Mouse (Mus musculus) bone marrow, adult 2 months (tissue): ENCODE measurements around the gene Rnf111. TPM values are rescaled to one million over a fixed set of nuclear protein-coding genes. Genes with fewer than 3 reads are reported as not detected.
"Not testable (repeated sequence)": the region's sequence is repeated elsewhere in the genome, so short reads cannot be mapped to it uniquely, and the experiment has no call there.

Source experiments
- H3K27ac ChIP-seq: fragments of 200-500 bp; 2 replicates; pipeline ENCODE4 v1.5.1; 2012; ENCODE audit warnings: low read depth, mild to moderate bottlenecking, control low read depth, inconsistent platforms, low read length; ENCODE audit not compliant: control insufficient read depth, poor library complexity, insufficient read depth
- H3K4me1 ChIP-seq: fragments of 200-500 bp; 2 replicates; pipeline ENCODE4 v1.6.1; 2011; ENCODE audit warnings: low read length; ENCODE audit not compliant: control insufficient read depth, insufficient read depth
- H3K4me3 ChIP-seq: fragments of 200-500 bp; replicated peaks from 2 replicates; pipeline ENCODE3; 2011; ENCODE audit warnings: mild to moderate bottlenecking, low read depth, low read length, control low read depth; ENCODE audit not compliant: control insufficient read depth
- CTCF ChIP-seq: fragments of 200-500 bp; IDR thresholded peaks from 2 replicates; pipeline ENCODE4 v1.5.1; 2011; ENCODE audit warnings: low read length, control low read depth; ENCODE audit not compliant: control insufficient read depth, insufficient read depth
- POLR2A ChIP-seq: fragments of 200-500 bp; IDR thresholded peaks from 2 replicates; pipeline ENCODE4 v1.6.1; 2011; ENCODE audit warnings: low read depth, mild to moderate bottlenecking, control low read depth, low read length, borderline replicate concordance; ENCODE audit not compliant: control insufficient read depth
- WGBS: fragments of 180-500 bp; shearing (Covaris S2); methylation state at CpG from one replicate; pipeline ENCODE4 v1.1.7; 2018; 5-methylcytosine and 5-hydroxymethylcytosine counted together
- polyA plus RNA-seq: library from polyadenylated mRNA; stranded (reverse); fragments of >200 nt; gene quantifications from 2 replicates; pipeline ENCODE4 v1.2.4, GENCODE M21; 2011; ENCODE audit warnings: low replicate concordance; ENCODE audit not compliant: missing spikeins, insufficient read depth, insufficient read length

Rnf111 gene
- polyA plus RNA-seq, 1 experiment = 25.3 TPM

DNA sequence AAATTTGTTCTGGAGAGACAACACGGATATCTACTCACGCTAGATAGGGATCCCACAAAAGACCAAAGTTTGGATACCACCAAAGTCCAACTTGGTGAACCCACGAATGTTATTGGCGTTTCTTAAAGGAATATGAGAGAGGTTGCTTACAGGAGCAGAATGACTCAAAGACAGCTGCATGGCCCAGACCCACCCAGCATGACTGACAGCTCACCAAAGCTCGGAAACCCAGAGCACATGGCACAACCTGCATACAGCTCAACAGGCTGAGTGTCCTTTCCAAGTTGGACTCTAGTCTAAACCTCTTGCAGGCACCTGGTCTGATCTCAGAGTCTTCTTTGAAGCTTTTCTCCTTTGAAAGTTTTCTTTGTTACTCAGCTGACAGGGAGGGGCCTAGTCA, 20.0 kb downstream of the Rnf111 start:
- H3K4me1 ChIP-seq = no peaks in the 10 kb centered on the region
- TF ChIP-seq POLR2A (no peak), CTCF (no peak)
- H3K4me3 ChIP-seq = no peak overlapping the region
- 87% methylated on average over 5 of the region's 5 CpGs for WGBS
- H3K27ac ChIP-seq = no peak overlapping the region

DNA sequence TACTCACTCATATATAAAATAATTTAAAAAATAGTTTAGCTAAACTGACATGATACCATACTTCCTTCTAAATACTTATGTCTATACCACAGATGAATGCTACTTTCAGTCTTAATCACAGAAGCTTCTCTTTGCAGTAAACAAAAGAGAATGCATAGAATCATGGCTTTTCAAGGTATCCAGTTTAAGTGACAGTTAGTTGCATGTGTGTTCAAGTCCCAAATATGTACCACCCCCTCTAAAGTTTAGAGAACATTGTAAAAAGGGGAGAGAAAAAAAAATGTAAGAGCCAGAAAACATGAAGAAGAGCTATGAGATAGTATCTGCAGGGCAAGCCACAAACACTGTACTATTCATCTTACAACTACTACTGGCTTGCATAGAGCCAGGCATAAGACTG, 21.7 kb downstream of the Rnf111 start:
- no peak for TF ChIP-seq POLR2A
- TF ChIP-seq CTCF = no peak
- Histone ChIP-seq H3K27ac (no peak overlapping the region), H3K4me3 (no peak overlapping the region), H3K4me1 (no peaks in the 10 kb centered on the region)

DNA sequence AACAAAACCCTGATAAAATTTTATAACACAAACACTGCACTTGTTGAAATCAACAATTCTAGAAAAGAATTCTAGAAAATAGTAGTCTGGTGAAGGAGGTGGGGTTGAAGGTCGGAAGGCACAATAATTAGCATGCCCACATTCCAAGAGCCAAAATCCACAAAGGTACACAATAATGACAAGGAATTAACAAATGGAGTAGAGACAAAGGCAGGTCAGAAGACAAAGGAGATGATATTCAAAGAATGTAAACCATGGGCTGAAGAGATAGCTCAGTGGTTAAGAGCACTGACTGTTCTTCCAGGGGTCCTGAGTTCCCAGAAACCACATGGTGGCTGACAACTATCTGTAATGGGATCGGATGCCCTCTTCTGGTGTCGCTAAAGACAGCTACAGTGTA, 26.3 kb downstream of the Rnf111 start:
- Histone ChIP-seq H3K27ac (no peak overlapping the region), H3K4me1 (no peaks in the 10 kb centered on the region), H3K4me3 (no peak overlapping the region)
- WGBS = 82% methylated on average over 3 of the region's 3 CpGs
- TF ChIP-seq POLR2A (no peak), CTCF (no peak)

DNA sequence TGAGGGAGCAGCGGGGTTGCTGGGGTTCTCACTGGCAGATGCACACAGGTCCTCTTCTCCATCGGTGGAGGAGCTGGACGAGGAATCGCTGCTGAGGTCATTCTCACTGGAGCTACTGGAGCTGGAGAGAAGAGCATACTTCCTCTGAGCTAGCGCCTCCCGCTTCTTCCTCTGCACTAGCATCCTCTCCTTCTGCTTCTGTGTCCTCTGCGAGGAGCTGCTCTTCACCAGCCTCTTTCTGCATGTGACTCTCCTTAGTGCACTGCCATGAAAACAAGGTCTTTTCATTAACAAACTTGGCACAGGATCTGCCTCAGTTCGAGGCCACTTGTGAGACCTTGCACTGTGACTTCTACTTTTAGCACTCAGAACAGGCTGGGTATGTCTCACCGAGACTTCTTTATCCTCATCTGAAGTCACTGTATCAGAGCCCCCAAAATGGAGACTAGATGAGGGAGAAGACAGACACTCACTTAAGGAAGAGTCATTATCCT, 27.7 kb downstream of the Rnf111 start:
- TF ChIP-seq CTCF = no peak
- 88% methylated on average over 9 of the region's 9 CpGs for WGBS

DNA sequence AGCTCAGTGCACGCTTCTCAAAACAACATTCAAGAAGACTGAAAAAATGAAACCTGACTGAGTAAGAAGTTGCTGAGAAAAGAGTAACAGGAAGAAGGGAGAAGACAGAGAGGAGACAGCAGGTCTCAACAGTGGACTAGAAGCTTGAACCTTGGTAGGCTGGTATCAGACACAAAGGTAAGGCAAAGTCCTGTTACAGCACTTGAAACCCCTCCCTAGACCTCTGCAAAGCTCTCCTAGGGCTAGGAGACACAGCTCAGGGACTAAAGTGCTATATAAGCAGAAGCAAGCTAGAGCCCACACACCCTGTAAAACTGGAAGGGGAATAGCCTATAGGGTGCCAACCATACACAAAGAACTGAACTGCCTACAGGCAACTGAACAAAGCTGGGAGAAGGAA, 30.1 kb downstream of the Rnf111 start:
- no peak for TF ChIP-seq CTCF
- TF ChIP-seq POLR2A = no peak
- Histone ChIP-seq H3K27ac (no peak overlapping the region), H3K4me1 (no peaks in the 10 kb centered on the region; the same call in 1 of the 2 replicates), H3K4me3 (no peak overlapping the region)
- 88% methylated on average over 1 of the region's 1 CpGs for WGBS

More for the DNA sequence above, 27.7 kb downstream of the Rnf111 start:
- Histone ChIP-seq H3K4me1 (no peaks in the 10 kb centered on the region), H3K27ac (no peak overlapping the region), H3K4me3 (no peak overlapping the region)

DNA sequence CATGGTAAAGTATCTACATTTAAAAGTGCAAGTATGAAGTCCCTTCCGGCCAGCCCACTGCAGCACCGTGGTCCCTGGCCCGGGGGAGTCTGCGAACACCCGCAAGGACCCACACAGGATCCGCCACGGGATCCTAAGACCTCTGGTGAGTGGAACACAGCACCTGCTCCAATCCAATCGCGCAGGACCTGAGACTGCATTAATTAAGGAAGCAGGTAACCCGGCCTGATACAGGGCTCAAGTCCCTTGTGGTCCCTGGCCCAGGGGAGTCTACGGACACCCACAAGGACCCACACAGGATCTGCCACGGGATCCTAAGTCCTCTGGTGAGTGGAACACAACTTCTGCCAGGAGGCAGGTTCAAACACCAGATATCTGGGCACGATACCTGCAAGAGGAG, 40.4 kb downstream of the Rnf111 start:
- 96% methylated on average over 13 of the region's 13 CpGs for WGBS
- H3K4me1 ChIP-seq, H3K27ac ChIP-seq, H3K4me3 ChIP-seq: not testable (repeated sequence)

DNA sequence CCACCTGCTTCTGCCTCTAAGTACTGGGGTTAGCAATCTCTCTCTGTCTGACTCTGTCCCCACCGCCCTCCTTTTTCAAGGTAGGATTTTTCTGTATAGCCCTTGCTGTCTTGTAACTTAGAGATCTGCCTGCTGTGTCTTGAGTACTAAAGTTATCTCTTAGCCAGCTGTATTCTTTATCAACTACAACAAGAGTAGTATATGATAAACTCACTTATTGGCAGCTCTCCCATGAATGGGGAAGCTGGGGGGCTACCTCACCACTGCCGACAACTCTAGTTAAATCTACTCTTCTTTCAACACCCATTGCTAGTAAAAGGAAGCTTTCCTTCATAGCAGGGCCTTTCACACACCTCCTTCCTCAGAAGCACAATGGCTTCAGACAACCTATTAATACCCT, 51.2 kb downstream of the Rnf111 start:
- Histone ChIP-seq H3K4me1 (no peaks in the 10 kb centered on the region; the same call in 1 of the 2 replicates), H3K27ac (no peak overlapping the region), H3K4me3 (no peak overlapping the region)
- TF ChIP-seq CTCF (no peak), POLR2A (no peak)
- 61% methylated on average over 2 of the region's 2 CpGs for WGBS

DNA sequence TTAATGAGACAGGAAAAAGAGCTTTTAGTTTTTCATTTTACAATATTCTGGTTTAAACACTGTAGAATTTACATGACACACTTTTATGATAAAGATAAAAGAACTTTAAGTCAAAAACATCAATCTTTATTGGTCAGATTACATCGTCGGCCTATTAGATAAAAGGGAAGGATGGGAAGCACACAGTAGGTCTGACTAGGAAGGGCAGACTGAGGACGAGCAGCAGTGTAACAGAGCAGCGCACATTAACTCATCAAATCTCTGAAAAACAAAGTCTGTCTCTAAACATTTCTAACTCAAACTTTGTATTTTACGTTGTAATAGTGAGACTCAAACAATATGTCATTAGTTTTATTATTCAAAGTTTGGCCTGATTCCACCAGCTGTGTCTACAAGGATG, 54.5 kb downstream of the Rnf111 start:
- H3K4me1 ChIP-seq = no peaks in the 10 kb centered on the region; the same call in 1 of the 2 replicates
- no peak for TF ChIP-seq CTCF
- no peak for TF ChIP-seq POLR2A
- no peak overlapping the region for H3K27ac ChIP-seq
- 88% methylated on average over 5 of the region's 5 CpGs for WGBS
- no peak overlapping the region for H3K4me3 ChIP-seq

DNA sequence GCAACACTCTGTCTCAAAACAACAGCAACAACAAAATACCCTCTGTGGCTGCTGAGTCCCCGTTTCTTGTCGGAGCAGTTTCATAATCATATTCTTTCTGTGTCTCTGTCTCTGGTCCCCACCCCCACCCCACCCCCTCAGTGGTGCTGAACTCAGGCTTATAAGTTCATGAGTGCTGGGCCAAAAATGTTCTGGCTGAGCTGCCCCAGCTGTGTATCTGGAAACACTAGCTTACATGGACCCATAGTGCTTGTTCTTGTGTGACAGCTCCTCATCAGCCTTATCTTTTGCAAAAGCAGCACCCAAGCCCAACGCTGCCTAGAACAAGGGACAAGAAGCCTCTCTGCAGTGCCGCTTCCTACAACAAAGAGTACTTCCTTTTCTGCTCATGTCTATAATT, 63.6 kb downstream of the Rnf111 start:
- TF ChIP-seq CTCF (no peak), POLR2A (no peak)
- no peak overlapping the region for H3K27ac ChIP-seq
- H3K4me1 ChIP-seq = no peaks in the 10 kb centered on the region
- 88% methylated on average over 4 of the region's 4 CpGs for WGBS
- no peak overlapping the region for H3K4me3 ChIP-seq
